Mouse (Mus musculus) heart, postnatal 0 days (tissue): Measurements from ENCODE around the gene Plekhb2. TPM values are rescaled to one million over a fixed set of nuclear protein-coding genes. Genes with fewer than 3 reads are reported as not detected.

Experiments
- ATAC-seq: fragments of 200-750 bp; cut with Nextera tagmentation; 2 replicates; pipeline ENCODE4 v1.8.0; 2017; ENCODE audit warnings: low read depth, moderate number of reproducible peaks, moderate library complexity; ENCODE audit not compliant: insufficient read depth
- DNase-seq: peaks from one replicate; pipeline ENCODE4 v3.0.0-alpha.2; 2016; ENCODE audit warnings: low spot score
- H3K27ac ChIP-seq: fragments of 300-500 bp; sonication (generic); 2 replicates; pipeline ENCODE4 v1.5.1; 2014; ENCODE audit warnings: low read depth, mild to moderate bottlenecking
- H3K27me3 ChIP-seq: fragments of 300-500 bp; sonication (generic); 2 replicates; pipeline ENCODE4 v1.6.1; 2014; ENCODE audit warnings: low read length, mixed read lengths; ENCODE audit not compliant: control insufficient read depth, insufficient read depth
- H3K36me3 ChIP-seq: fragments of 300-500 bp; sonication (generic); replicated peaks from 2 replicates; pipeline ENCODE4 v1.6.1; 2014; ENCODE audit warnings: low read length, mixed read lengths; ENCODE audit not compliant: control insufficient read depth, insufficient read depth
- H3K4me1 ChIP-seq: fragments of 300-500 bp; sonication (generic); 2 replicates; pipeline ENCODE4 v1.6.1; 2014; ENCODE audit warnings: antibody characterized with exemption; ENCODE audit not compliant: control insufficient read depth, insufficient read depth
- H3K4me2 ChIP-seq: fragments of 300-500 bp; sonication (generic); 2 replicates; pipeline ENCODE4 v1.6.1; 2014; ENCODE audit warnings: low read depth, mild to moderate bottlenecking, low read length, moderate library complexity
- H3K4me3 ChIP-seq: fragments of 300-500 bp; sonication (generic); 2 replicates; pipeline ENCODE4 v1.5.1; 2014; ENCODE audit warnings: low read depth, low read length
- H3K9ac ChIP-seq: fragments of 300-500 bp; sonication (generic); replicated peaks from 2 replicates; pipeline ENCODE4 v1.6.1; 2014; ENCODE audit warnings: low read depth, low read length, mixed read lengths
- H3K9me3 ChIP-seq: fragments of 300-500 bp; sonication (generic); replicated peaks from 2 replicates; pipeline ENCODE4 v1.6.1; 2016; ENCODE audit warnings: low read length; ENCODE audit not compliant: control insufficient read depth
- CTCF ChIP-seq: IDR thresholded peaks from 2 replicates; pipeline ENCODE4 v1.5.1; 2016; ENCODE audit warnings: antibody characterized with exemption, control low read depth, low read depth
- EP300 ChIP-seq: IDR thresholded peaks from 2 replicates; pipeline ENCODE4 v1.6.1; 2016; ENCODE audit warnings: antibody characterized with exemption, low read depth
- WGBS: fragments of 180-500 bp; shearing (Covaris S2); extraction: QIAGEN DNeasy Blood & Tissue Kit; methylation state at CpG from one replicate; pipeline ENCODE4 v1.1.7; 2014; 5-methylcytosine and 5-hydroxymethylcytosine counted together
- polyA plus RNA-seq: library from polyadenylated mRNA; unstranded; fragments of >200 nt; fragmentation: Nextera tagmentation; extraction: Ambion mirVana; gene quantifications from 2 replicates; pipeline ENCODE4 v1.2.1, GENCODE M21; 2015
- total RNA-seq: library from RNA; depleted of rRNA; stranded (reverse); fragments of >200 nt; gene quantifications from 2 replicates; pipeline ENCODE4 v1.2.3, GENCODE M21; 2014; ENCODE audit warnings: low replicate concordance

Plekhb2 gene
- total and polyA plus RNA-seq, 2 experiments from 2014 or later, result 67.2 to 79.3 TPM

GRCm38 (mm10) chr1:34853786-34854185 is 4.0 kb downstream of the Plekhb2 start:
- no peak overlapping the region for H3K4me3 ChIP-seq
- H3K9ac ChIP-seq, result no peak overlapping the region
- peaks cover 4% of the 10 kb centered on the region for H3K4me1 ChIP-seq
- no peaks in the 10 kb centered on the region for H3K36me3 ChIP-seq
- 92% methylated on average over 2 of the region's 2 CpGs for WGBS
- no peak overlapping the region for H3K4me2 ChIP-seq
- no peaks in the 10 kb centered on the region for H3K27me3 ChIP-seq
- no peak for DNase-seq
- no peaks in the 10 kb centered on the region for H3K9me3 ChIP-seq
- H3K27ac ChIP-seq, result no peak overlapping the region
- no peak for ATAC-seq
- TF ChIP-seq CTCF (no peak), EP300 (no peak)

DNA sequence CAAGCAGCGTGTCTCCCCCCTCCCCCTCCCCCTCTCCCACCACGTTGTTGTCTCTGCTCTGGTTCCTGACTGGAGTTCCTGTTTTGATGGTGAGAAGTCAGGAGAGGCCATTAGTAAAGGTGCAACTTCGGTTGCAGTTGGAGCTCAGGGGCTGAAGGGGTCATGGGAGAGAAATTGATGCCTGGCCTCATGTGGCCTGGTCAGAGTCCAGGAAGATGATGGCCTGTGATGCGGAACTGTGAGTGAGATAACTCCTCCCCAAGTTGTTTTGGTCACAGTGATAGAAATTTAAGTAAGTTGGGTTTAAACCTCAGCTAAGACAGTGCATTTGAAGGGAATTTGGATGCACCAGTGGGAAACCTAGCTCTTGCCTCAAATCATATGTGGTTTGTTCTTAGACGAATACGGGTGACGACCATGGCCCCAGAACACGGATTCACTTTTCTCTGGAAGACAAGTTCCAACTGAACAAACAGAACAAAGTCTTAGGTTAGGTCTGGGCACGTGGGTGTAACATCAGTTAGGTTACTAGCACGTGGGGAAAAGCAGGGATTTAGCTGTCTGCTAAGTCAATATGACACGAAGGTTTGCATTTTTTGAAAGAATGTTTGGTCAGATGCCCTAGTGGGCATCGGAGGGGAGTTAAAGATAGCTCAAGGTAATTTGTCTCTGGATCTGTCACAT is 5.4 kb downstream of the Plekhb2 start:
- Histone ChIP-seq H3K9me3 (no peaks in the 10 kb centered on the region), H3K9ac (no peak overlapping the region), H3K4me1 (no peaks in the 10 kb centered on the region; the same call in 1 of the 2 replicates), H3K4me3 (no peak overlapping the region), H3K4me2 (no peak overlapping the region), H3K27me3 (no peaks in the 10 kb centered on the region), H3K36me3 (no peaks in the 10 kb centered on the region), H3K27ac (no peak overlapping the region)
- TF ChIP-seq CTCF (no peak), EP300 (no peak)
- ATAC-seq (no peak), DNase-seq (no peak)
- WGBS, result 73% methylated on average over 12 of the region's 12 CpGs

DNA sequence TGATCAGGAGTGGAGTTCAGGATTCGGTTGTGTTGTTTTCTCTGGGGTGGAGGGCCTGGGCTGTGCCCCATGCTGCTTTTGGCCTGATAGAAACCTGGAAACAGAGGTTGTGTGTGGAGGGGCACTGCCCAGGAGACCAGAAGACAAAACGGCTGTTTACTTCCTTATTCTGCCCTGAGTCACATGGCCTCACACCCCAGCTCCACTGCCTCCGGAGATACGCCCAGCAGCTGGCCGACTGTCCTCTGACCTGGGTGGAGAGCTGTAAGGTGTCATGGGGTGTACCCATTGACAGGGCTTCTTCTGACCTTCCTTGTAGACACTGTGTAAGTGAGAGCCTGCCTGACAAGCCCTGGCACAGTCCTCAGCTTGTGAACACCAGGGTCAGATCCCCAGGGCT is 8.9 kb downstream of the Plekhb2 start:
- H3K27ac ChIP-seq, result no peak overlapping the region
- 73% methylated on average over 5 of the region's 5 CpGs for WGBS
- peaks cover 21% of the 10 kb centered on the region for H3K36me3 ChIP-seq
- TF ChIP-seq CTCF, result no peak
- TF ChIP-seq EP300, result no peak
- H3K9ac ChIP-seq, result no peak overlapping the region
- no peak overlapping the region for H3K4me2 ChIP-seq
- no peak for ATAC-seq
- H3K27me3 ChIP-seq, result no peaks in the 10 kb centered on the region
- H3K4me3 ChIP-seq, result no peak overlapping the region
- no peaks in the 10 kb centered on the region for H3K9me3 ChIP-seq
- no peaks in the 10 kb centered on the region for H3K4me1 ChIP-seq
- DNase-seq, result no peak

- Histone ChIP-seq H3K4me3 (no peak overlapping the region), H3K9me3 (no peaks in the 10 kb centered on the region), H3K4me2 (no peak overlapping the region), H3K27me3 (no peaks in the 10 kb centered on the region), H3K27ac (no peak overlapping the region), H3K9ac (no peak overlapping the region), H3K4me1 (no peaks in the 10 kb centered on the region), H3K36me3 (peaks cover 29% of the 10 kb centered on the region)
- TF ChIP-seq EP300, result no peak
- TF ChIP-seq CTCF, result no peak
- ATAC-seq, result no peak
- WGBS, result 90% methylated on average over 3 of the region's 3 CpGs
- DNase-seq, result no peak
Observed at GRCm38 (mm10) chr1:34859761-34860160, 10.0 kb downstream of the Plekhb2 start.

DNA sequence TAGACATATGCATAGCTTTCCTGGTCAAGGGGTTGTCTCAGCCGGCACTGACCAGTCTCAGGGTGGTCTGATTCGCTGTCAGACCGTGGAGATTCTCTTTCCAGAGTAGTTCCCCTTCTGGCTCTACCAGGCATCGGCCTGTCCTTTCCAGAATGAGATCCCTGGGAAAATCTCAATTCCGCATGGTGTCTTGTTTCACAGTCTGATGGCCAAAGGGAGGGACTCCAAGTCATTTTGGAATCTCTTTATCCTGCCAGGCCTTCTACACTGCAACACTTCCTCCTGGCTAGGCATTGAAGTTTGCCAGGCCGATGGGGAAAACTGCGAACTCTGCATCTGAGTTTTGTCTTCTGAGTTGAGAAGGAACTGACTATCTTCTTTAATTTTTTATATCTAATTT is 10.4 kb downstream of the Plekhb2 start:
- no peak for TF ChIP-seq EP300
- TF ChIP-seq CTCF, result no peak
- Histone ChIP-seq H3K4me3 (no peak overlapping the region), H3K4me1 (no peaks in the 10 kb centered on the region), H3K27me3 (no peaks in the 10 kb centered on the region), H3K36me3 (peaks cover 29% of the 10 kb centered on the region), H3K4me2 (no peak overlapping the region), H3K9ac (no peak overlapping the region), H3K27ac (no peak overlapping the region), H3K9me3 (no peaks in the 10 kb centered on the region)
- DNase-seq, result no peak
- WGBS, result 86% methylated on average over 7 of the region's 7 CpGs
- ATAC-seq, result no peak

DNA sequence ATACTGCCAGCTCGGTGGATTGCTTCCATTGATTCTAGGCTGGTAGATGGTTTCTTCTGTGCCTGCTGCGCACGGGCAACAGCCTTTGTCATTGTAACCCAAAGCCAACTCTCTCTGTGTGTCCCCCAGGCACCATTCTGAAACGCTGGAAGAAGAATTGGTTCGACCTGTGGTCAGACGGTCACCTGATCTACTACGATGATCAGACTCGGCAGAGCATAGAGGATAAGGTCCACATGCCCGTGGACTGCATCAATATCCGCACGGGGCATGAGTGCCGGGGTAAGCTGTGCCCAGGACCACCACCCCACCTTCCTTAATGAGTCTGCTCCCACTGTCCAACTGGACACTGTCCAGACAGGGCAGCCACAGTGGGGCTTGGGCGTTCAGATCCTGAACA is 13.1 kb downstream of the Plekhb2 start:
- Histone ChIP-seq H3K4me2 (no peak overlapping the region), H3K4me1 (no peaks in the 10 kb centered on the region), H3K4me3 (no peak overlapping the region), H3K9ac (no peak overlapping the region), H3K27me3 (no peaks in the 10 kb centered on the region), H3K9me3 (no peaks in the 10 kb centered on the region), H3K36me3 (peaks cover 29% of the 10 kb centered on the region), H3K27ac (no peak overlapping the region)
- TF ChIP-seq EP300, result no peak
- TF ChIP-seq CTCF, result no peak
- WGBS, result 91% methylated on average over 13 of the region's 13 CpGs
- DNase-seq, result no peak
- no peak for ATAC-seq
